ENCODE assay signal across 9 mouse cellular contexts in genomic region chr17:42126488-42127237, GRCm38 (mm10).
DNase-seq lines count a peak whose midpoint lies in the region; ATAC-seq lines count a peak whose summit lies in the region.
"Had no signal": no experiment of that assay in that cellular context is flagged by ENCODE, and none has a peak within 500 bp of the region (broad histone marks: within the 10 kb centered on the region; RNA-seq: fewer than 3 reads in every experiment).

No protein-coding gene starts in this region.

- no peak overlapping the region for H3K9ac ChIP-seq in forebrain, embryonic 13.5 days
- H3K9ac ChIP-seq in forebrain, embryonic 12.5 days, result no peak overlapping the region
- H3K9ac ChIP-seq in intestine, embryonic 16.5 days (ENCODE audit: low read depth, low read length), result no peak overlapping the region
- no peak overlapping the region for H3K9ac ChIP-seq in midbrain, embryonic 12.5 days (replicated peaks)

- H3K4me2 ChIP-seq in forebrain, embryonic 13.5 days, result no peak overlapping the region
- H3K4me2 ChIP-seq in forebrain, embryonic 12.5 days, result no peak overlapping the region
- no peak overlapping the region for H3K4me2 ChIP-seq in intestine, embryonic 16.5 days (ENCODE audit: low read depth, low read length)
- no peak overlapping the region for H3K4me2 ChIP-seq in midbrain, embryonic 12.5 days (replicated peaks)

- H3K9me3 ChIP-seq in forebrain, embryonic 13.5 days (replicated peaks), result no peaks in the 10 kb centered on the region
- H3K9me3 ChIP-seq in forebrain, embryonic 12.5 days, result no peaks in the 10 kb centered on the region
- H3K9me3 ChIP-seq in intestine, embryonic 16.5 days (ENCODE audit: control insufficient read depth, low read length), result no peaks in the 10 kb centered on the region
- H3K9me3 ChIP-seq in midbrain, embryonic 12.5 days, result no peaks in the 10 kb centered on the region

- 78% methylated on average over 9 of the region's 9 CpGs for WGBS in forebrain, embryonic 13.5 days
- 74% methylated on average over 9 of the region's 9 CpGs for WGBS in forebrain, embryonic 12.5 days
- WGBS in intestine, embryonic 16.5 days, result 37% methylated on average over 9 of the region's 9 CpGs
- WGBS in midbrain, embryonic 12.5 days, result 73% methylated on average over 9 of the region's 9 CpGs

- H3K4me3 ChIP-seq in forebrain, embryonic 13.5 days, result no peak overlapping the region
- H3K4me3 ChIP-seq in forebrain, embryonic 12.5 days (replicated peaks), result no peak overlapping the region
- no peak overlapping the region for H3K4me3 ChIP-seq in intestine, embryonic 16.5 days (ENCODE audit: low read length)
- no peak overlapping the region for H3K4me3 ChIP-seq in midbrain, embryonic 12.5 days

- no peaks in the 10 kb centered on the region for H3K4me1 ChIP-seq in forebrain, embryonic 13.5 days
- no peaks in the 10 kb centered on the region for H3K4me1 ChIP-seq in forebrain, embryonic 12.5 days
- no peaks in the 10 kb centered on the region for H3K4me1 ChIP-seq in intestine, embryonic 16.5 days (ENCODE audit: control insufficient read depth, insufficient read depth, low read length)
- H3K4me1 ChIP-seq in midbrain, embryonic 12.5 days, result no peaks in the 10 kb centered on the region

- no peak overlapping the region for H3K27ac ChIP-seq in forebrain, embryonic 13.5 days
- no peak overlapping the region for H3K27ac ChIP-seq in forebrain, embryonic 12.5 days
- no peak overlapping the region; the same call in 1 of the 2 replicates for H3K27ac ChIP-seq in intestine, embryonic 16.5 days (ENCODE audit: low read length)
- H3K27ac ChIP-seq in midbrain, embryonic 12.5 days (replicated peaks), result no peak overlapping the region
- H3K27ac ChIP-seq: macrophage had no signal

- no peaks in the 10 kb centered on the region for H3K36me3 ChIP-seq in forebrain, embryonic 13.5 days (ENCODE audit: poor library complexity, severe bottlenecking)
- no peaks in the 10 kb centered on the region for H3K36me3 ChIP-seq in forebrain, embryonic 12.5 days (replicated peaks)
- no peaks in the 10 kb centered on the region for H3K36me3 ChIP-seq in intestine, embryonic 16.5 days (ENCODE audit: control insufficient read depth, insufficient read depth, low read length)
- no peaks in the 10 kb centered on the region for H3K36me3 ChIP-seq in midbrain, embryonic 12.5 days

- DNase-seq in MN1 (ENCODE audit: low spot score), result peak; percentile 10
- DNase-seq in embryo, embryonic 10.5 days (ENCODE audit: low spot score), result peak; percentile 2
- DNase-seq in frontal cortex, postnatal 36 days (ENCODE audit: low spot score in 2 of 2), result no peak

- no peaks in the 10 kb centered on the region for H3K27me3 ChIP-seq in forebrain, embryonic 13.5 days
- no peaks in the 10 kb centered on the region for H3K27me3 ChIP-seq in forebrain, embryonic 12.5 days
- H3K27me3 ChIP-seq in intestine, embryonic 16.5 days (replicated peaks; ENCODE audit: control insufficient read depth, insufficient read depth, low read length), result no peaks in the 10 kb centered on the region
- no peaks in the 10 kb centered on the region for H3K27me3 ChIP-seq in midbrain, embryonic 12.5 days

- ATAC-seq in forebrain, embryonic 13.5 days, result peak; percentile 67
- ATAC-seq in forebrain, embryonic 12.5 days (ENCODE audit: low FRiP score), result no peak
- peak; percentile 83 for ATAC-seq in intestine, embryonic 16.5 days
- 0 out of 2 replicates have a peak, but pooled peaks have one; percentile 54 for ATAC-seq in midbrain, embryonic 12.5 days (ENCODE audit: low FRiP score, low read depth)
- ATAC-seq in erythroid progenitor cell, adult 5-6 weeks (replicated peaks; ENCODE audit: low FRiP score, poor library complexity, severe bottlenecking), result no peak

Comparison
In these comparisons a context has a peak if more than half of its experiments do, and no peak if none do; other contexts are left out.
1. ATAC-seq: peak in forebrain, embryonic 13.5 days (single experiment), intestine, embryonic 16.5 days (single experiment) and midbrain, embryonic 12.5 days (single experiment); none in forebrain, embryonic 12.5 days (single experiment) and erythroid progenitor cell, adult 5-6 weeks (single experiment).
2. DNase-seq: peak in MN1 (single experiment) and embryo, embryonic 10.5 days (single experiment); none in frontal cortex, postnatal 36 days (0 of 2).